Mouse (Mus musculus): Measurements from ENCODE around the gene Lrrc8e. TPM values are rescaled to one million over a fixed set of nuclear protein-coding genes. Genes with fewer than 3 reads are reported as not detected.

Lrrc8e gene
- polyA plus RNA-seq, 1 experiment from 2014 or later, result not detected

- ATAC-seq (ENCODE audit: low read depth), result no peak
- peaks cover 99% of the 10 kb centered on the region for H3K36me3 ChIP-seq
- no peak overlapping the region for H3K4me2 ChIP-seq
- H3K9me3 ChIP-seq, result no peaks in the 10 kb centered on the region
- no peaks in the 10 kb centered on the region for H3K4me1 ChIP-seq (replicated peaks)
- no peaks in the 10 kb centered on the region for H3K27me3 ChIP-seq
- H3K4me3 ChIP-seq, result no peak overlapping the region
- no peak overlapping the region for H3K27ac ChIP-seq (replicated peaks)
- H3K9ac ChIP-seq, result no peak overlapping the region
- WGBS, result 95% methylated on average over 15 of the region's 15 CpGs
Observed at GRCm38 (mm10) chr8:4265160-4265914, 38.7 kb downstream of the Lrrc8e start.

- no peak overlapping the region for H3K4me2 ChIP-seq
- 82% methylated on average over 15 of the region's 15 CpGs for WGBS
- H3K27ac ChIP-seq (replicated peaks), result no peak overlapping the region
- no peak overlapping the region for H3K9ac ChIP-seq
- H3K4me3 ChIP-seq, result no peak overlapping the region
- H3K27me3 ChIP-seq, result no peaks in the 10 kb centered on the region
- no peaks in the 10 kb centered on the region for H3K4me1 ChIP-seq (replicated peaks)
- H3K9me3 ChIP-seq, result no peaks in the 10 kb centered on the region
- H3K36me3 ChIP-seq, result peaks cover 98% of the 10 kb centered on the region
- peak; percentile 40; the same call in 1 of the 2 replicates for ATAC-seq (ENCODE audit: low read depth)
Observed at GRCm38 (mm10) chr8:4267627-4268026, 41.0 kb downstream of the Lrrc8e start.

- no peak overlapping the region for H3K4me2 ChIP-seq
- no peaks in the 10 kb centered on the region for H3K9me3 ChIP-seq
- H3K27me3 ChIP-seq, result no peaks in the 10 kb centered on the region
- ATAC-seq (ENCODE audit: low read depth), result no peak
- WGBS, result 90% methylated on average over 6 of the region's 6 CpGs
- H3K4me1 ChIP-seq (replicated peaks), result peaks cover 3% of the 10 kb centered on the region
- no peak overlapping the region for H3K9ac ChIP-seq
- H3K36me3 ChIP-seq, result peaks cover 92% of the 10 kb centered on the region
- H3K4me3 ChIP-seq, result no peak overlapping the region
- H3K27ac ChIP-seq (replicated peaks), result no peak overlapping the region
Observed at GRCm38 (mm10) chr8:4269609-4270008, 43.0 kb downstream of the Lrrc8e start.

- no peaks in the 10 kb centered on the region for H3K9me3 ChIP-seq
- peaks cover 14% of the 10 kb centered on the region for H3K4me1 ChIP-seq (replicated peaks)
- peak within 1 kb of the TSS; percentile 83 for H3K9ac ChIP-seq
- ATAC-seq (ENCODE audit: low read depth), result peak; percentile 96
- peaks cover 33% of the 10 kb centered on the region for H3K36me3 ChIP-seq
- peak within 1 kb of the TSS; percentile 75 for H3K4me3 ChIP-seq
- H3K4me2 ChIP-seq, result peak within 1 kb of the TSS; percentile 62
- WGBS, result under 1% methylated on average over 39 of the region's 39 CpGs
- H3K27ac ChIP-seq (replicated peaks), result peak within 1 kb of the TSS; percentile 77
- no peaks in the 10 kb centered on the region for H3K27me3 ChIP-seq
Observed at GRCm38 (mm10) chr8:4275275-4276110, 48.9 kb downstream of the Lrrc8e start, which contains the start of gene Timm44. Timm44 (minus strand) TSS chr8:4275913.

- WGBS, result 32% methylated on average over 9 of the region's 9 CpGs
- peak overlapping the region; percentile 83 for H3K9ac ChIP-seq
Observed at GRCm38 (mm10) chr8:4276111-4276465, 49.5 kb downstream of the Lrrc8e start.

More at GRCm38 (mm10) chr8:4276111-4276465, 49.5 kb downstream of the Lrrc8e start:
- H3K4me3 ChIP-seq, result peak overlapping the region; percentile 75
- no peaks in the 10 kb centered on the region for H3K9me3 ChIP-seq
- peak overlapping the region; percentile 62 for H3K4me2 ChIP-seq
- peaks cover 29% of the 10 kb centered on the region for H3K36me3 ChIP-seq
- ATAC-seq (ENCODE audit: low read depth), result no peak; the same call in 1 of the 2 replicates
- H3K4me1 ChIP-seq (replicated peaks), result peaks cover 14% of the 10 kb centered on the region
- peak overlapping the region; percentile 77 for H3K27ac ChIP-seq (replicated peaks)
- H3K27me3 ChIP-seq, result no peaks in the 10 kb centered on the region

Other genes with a start within 250 kb of the Lrrc8e start
- not detected in 2 replicates for gene Cd209f, start 121.0 kb upstream of the Lrrc8e start, polyA plus RNA-seq (2015; fragmentation: Nextera tagmentation; extraction: Ambion mirVana)
- not detected in 2 replicates for gene Cd209g, start 92.7 kb upstream of the Lrrc8e start, polyA plus RNA-seq (2015; fragmentation: Nextera tagmentation; extraction: Ambion mirVana)
- gene Evi5l, start 60.3 kb upstream of the Lrrc8e start, polyA plus RNA-seq (2015; fragmentation: Nextera tagmentation; extraction: Ambion mirVana), result 78.7 and 82.7 TPM in 2 replicates
- gene Prr36, start 9.4 kb upstream of the Lrrc8e start, polyA plus RNA-seq (2015; fragmentation: Nextera tagmentation; extraction: Ambion mirVana), result 41.1 and 49.7 TPM in 2 replicates
- 36.9 and 38.9 TPM in 2 replicates for gene Map2k7, start 11.9 kb downstream of the Lrrc8e start, polyA plus RNA-seq (2015; fragmentation: Nextera tagmentation; extraction: Ambion mirVana)
- 1.6 and 1.9 TPM in 2 replicates for gene Gm49320, start 12.0 kb downstream of the Lrrc8e start, polyA plus RNA-seq (2015; fragmentation: Nextera tagmentation; extraction: Ambion mirVana)
- 3.3 and 7.0 TPM in 2 replicates for gene Tgfbr3l, start 21.4 kb downstream of the Lrrc8e start, polyA plus RNA-seq (2015; fragmentation: Nextera tagmentation; extraction: Ambion mirVana)
- gene Snapc2, start 26.3 kb downstream of the Lrrc8e start, polyA plus RNA-seq (2015; fragmentation: Nextera tagmentation; extraction: Ambion mirVana), result 58.5 and 59.0 TPM in 2 replicates
- 276 and 301 TPM in 2 replicates for gene Ctxn1, start 32.4 kb downstream of the Lrrc8e start, polyA plus RNA-seq (2015; fragmentation: Nextera tagmentation; extraction: Ambion mirVana)
- gene Timm44, start 49.1 kb downstream of the Lrrc8e start, polyA plus RNA-seq (2015; fragmentation: Nextera tagmentation; extraction: Ambion mirVana), result 38.3 and 39.3 TPM in 2 replicates
- 20.7 and 21.3 TPM in 2 replicates for gene Ccl25, start 98.4 kb downstream of the Lrrc8e start, polyA plus RNA-seq (2015; fragmentation: Nextera tagmentation; extraction: Ambion mirVana)
- gene Elavl1, start 98.6 kb downstream of the Lrrc8e start, polyA plus RNA-seq (2015; fragmentation: Nextera tagmentation; extraction: Ambion mirVana), result 119 and 139 TPM in 2 replicates

All from neural tube, embryonic 13.5 days (tissue).